Mouse (Mus musculus) megakaryocyte, embryonic 14.5 days (primary cell): Measurements from ENCODE around the gene Kdm6b.

Source experiments
- FLI1 ChIP-seq: IDR thresholded peaks from 2 replicates; pipeline ENCODE4 v1.6.1; 2012; ENCODE audit warnings: low read length, inconsistent platforms, mixed read lengths
- GATA1 ChIP-seq: IDR thresholded peaks from 3 replicates; pipeline ENCODE4 v1.6.1; 2012; ENCODE audit warnings: mixed read lengths, low read length, inconsistent platforms, borderline replicate concordance

- TF ChIP-seq GATA1, result no peak
- no peak for TF ChIP-seq FLI1
Observed at GRCm38 (mm10) chr11:69367616-69368355, 45.7 kb downstream of the Kdm6b start.
